Mouse (Mus musculus) left cerebral cortex, postnatal 4 days (tissue): ENCODE results near the gene Rtkn. TPM values are rescaled to one million over a fixed set of nuclear protein-coding genes. Genes with fewer than 3 reads are reported as not detected.
A peak's percentile ranks its signal among the peaks of the same experiment; 100 is the strongest.

Experiments used
- DNase-seq: peaks from one replicate; pipeline ENCODE4 v3.0.0-alpha.2; 2022
- intact Hi-C: fragments of 180-260 bp; cut with DNase I; formaldehyde crosslinking; loops from one replicate; pipeline ENCODE4 v1.15.1; 2025
- total RNA-seq, 2 experiments: library from RNA; stranded (reverse); gene quantifications; 2 replicates each; pipeline ENCODE4 v1.2.3; 2021

The Rtkn gene
- 10 to 100 TPM; 12.3 to 15.2 TPM for total RNA-seq

GRCm38 (mm10) chr6:83134951-83135513 is at the start of gene Rtkn:
Rtkn (plus strand) TSS chr6:83135463.
- intact Hi-C loops, result no loop called here
- no peak for DNase-seq

DNA sequence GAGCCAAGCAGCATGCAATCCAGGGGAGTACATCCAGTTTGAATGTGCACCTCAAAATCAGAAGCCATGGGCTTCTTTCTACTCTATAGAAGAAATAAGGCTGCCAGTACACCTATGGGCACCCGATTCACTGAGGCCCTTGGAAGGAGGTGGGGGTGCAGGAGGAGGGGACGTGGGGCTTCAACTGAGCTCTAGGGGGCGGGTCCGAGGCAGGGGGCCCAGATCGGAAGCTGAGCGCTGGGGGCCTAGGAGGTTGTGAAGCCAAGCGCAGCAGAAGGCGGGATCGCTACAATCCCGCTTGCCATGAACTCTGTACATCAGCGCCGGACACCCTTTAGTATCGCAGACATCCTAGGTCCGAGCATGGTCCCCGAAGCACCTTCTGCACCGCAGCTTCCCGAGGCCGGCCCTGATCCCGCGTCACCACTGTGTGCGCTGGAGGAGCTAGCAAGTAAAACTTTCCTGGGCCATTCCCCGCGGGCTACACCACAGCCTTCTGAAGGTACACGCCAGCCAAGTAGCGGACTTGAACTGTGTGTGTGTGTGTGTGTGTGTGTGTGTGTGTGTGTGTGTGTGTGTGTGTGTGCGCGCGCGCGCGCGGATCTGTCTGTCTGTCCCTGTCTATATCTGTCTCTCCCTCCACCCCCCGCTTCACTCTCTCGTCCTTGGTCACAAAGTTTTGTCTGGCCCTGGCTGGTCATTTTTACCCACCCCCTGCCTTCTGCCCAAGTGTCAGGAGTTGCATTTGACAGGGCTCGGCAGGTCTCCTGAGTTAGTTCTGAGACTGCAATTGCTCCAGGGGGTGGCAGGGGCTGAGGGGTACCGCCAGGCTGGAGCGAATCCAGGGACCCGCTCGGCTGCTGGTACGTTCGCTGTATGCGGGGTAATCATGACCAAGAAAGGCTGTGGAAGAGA is 48.9 kb upstream of the Rtkn start, which contains the start of gene Lbx2:
Gene Lbx2, plus strand, starts transcription at position 247 of the 915 bp plus-strand sequence.
- DNase-seq, result no peak
- intact Hi-C loops, result no loop called here

DNA sequence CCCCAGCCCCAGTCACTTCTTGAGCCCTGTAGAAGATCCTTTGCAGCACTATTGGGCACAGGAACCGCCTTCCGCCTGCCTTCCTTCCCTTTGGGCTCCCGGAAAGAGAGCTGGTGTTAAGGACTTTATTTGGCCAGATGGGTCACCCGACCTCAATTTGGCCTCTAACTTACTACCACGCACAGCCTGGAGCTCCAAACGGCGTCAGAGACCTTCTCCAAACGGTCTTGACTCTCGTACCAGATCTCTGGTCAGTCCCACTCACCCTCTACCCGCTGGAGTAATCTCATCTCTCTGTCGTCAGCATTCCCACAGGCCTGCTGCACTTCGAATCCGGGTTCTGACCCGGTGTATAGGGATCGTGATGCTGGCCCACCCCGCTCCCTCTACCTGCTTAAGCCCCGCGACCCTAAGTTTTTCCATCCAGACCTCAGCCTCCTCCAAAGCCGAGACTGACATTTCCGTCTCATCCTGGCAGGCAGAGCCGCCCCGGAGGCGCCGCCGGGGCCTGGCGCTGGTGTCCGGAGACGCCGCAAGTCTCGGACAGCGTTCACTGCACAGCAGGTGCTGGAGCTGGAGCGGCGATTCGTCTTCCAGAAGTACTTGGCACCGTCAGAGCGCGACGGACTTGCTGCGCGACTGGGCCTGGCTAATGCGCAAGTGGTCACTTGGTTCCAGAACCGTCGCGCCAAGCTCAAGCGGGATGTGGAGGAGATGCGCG is 47.9 kb upstream of the Rtkn start:
- intact Hi-C loops, result no loop called here
- no peak for DNase-seq

- intact Hi-C loops, result no loop called here
- DNase-seq, result no peak
These were observed 47.4 kb upstream of the Rtkn start for GRCm38 (mm10) chr6:83087926-83088260.

- DNase-seq, result no peak
- intact Hi-C loops, result no loop called here
These were observed 42.7 kb upstream of the Rtkn start for GRCm38 (mm10) chr6:83092416-83093127.

- intact Hi-C loops, result no loop called here
These were observed 39.3 kb upstream of the Rtkn start for GRCm38 (mm10) chr6:83095968-83096367.

DNA sequence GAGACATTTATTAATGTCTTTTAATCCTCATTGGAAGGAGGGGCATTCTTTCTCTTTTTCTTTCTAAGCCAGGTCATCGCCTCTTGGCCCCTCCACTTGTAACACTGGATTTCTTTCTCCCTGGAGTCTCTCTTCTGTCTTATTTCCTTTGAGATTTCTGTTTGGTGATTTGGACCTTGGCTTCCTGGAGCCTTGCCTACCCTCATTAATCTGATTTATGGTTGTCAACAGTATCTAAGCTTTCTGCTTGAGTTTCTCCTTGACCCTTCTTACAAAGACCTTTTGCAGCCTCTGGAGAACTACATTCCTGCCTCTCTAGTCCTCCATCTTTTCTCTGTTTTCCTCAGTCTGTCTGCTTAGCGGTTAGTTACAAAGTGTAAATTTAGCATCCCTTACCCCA is 36.9 kb upstream of the Rtkn start:
- DNase-seq, result no peak
- intact Hi-C loops, result no loop called here

More at GRCm38 (mm10) chr6:83095968-83096367, 39.3 kb upstream of the Rtkn start:
- no peak for DNase-seq

DNA sequence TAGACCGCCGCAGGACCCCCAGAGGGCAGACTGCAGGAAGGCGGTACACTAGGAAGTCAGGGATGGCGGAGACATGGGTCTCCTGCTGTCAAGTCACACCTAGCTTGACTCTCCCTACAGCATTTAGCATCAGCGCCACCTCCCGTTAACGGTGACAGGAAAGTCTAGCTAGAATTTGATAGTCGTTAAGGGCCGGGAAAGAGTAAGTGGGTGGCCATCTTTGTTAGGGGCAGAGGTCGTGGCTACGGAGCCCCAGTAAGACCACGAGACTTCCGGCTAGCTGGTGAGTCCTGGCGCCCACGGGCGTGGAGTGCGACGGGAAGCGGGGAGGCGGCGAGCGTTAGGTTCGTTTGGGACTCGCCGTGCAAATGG is 34.0 kb upstream of the Rtkn start, which contains the start of the genes Ccdc142 and Gm42688:
Gene Ccdc142, plus strand, starts transcription at position 286 of the 372 bp plus-strand sequence.
Gene Gm42688, plus strand, starts transcription at position 302 of the 372 bp plus-strand sequence.
- DNase-seq, result peak; percentile 88
- intact Hi-C loops, result loop anchor here (5.0 kb wide), 1 partner anchor 104 kb away; no protein-coding TSS in a partner anchor

GRCm38 (mm10) chr6:83101688-83102556 is 33.3 kb upstream of the Rtkn start:
- intact Hi-C loops, result loop anchor here (5.0 kb wide), 1 partner anchor 105 kb away; no protein-coding TSS in a partner anchor
- peak; percentile 58 for DNase-seq

GRCm38 (mm10) chr6:83103130-83103650 is 32.1 kb upstream of the Rtkn start:
- intact Hi-C loops, result loop anchor here (5.0 kb wide), 1 partner anchor 106 kb away; no protein-coding TSS in a partner anchor
- DNase-seq, result no peak

GRCm38 (mm10) chr6:83104158-83104557 is 31.1 kb upstream of the Rtkn start:
- intact Hi-C loops, result loop anchor here (5.0 kb wide), 1 partner anchor 107 kb away; no protein-coding TSS in a partner anchor
- no peak for DNase-seq

DNA sequence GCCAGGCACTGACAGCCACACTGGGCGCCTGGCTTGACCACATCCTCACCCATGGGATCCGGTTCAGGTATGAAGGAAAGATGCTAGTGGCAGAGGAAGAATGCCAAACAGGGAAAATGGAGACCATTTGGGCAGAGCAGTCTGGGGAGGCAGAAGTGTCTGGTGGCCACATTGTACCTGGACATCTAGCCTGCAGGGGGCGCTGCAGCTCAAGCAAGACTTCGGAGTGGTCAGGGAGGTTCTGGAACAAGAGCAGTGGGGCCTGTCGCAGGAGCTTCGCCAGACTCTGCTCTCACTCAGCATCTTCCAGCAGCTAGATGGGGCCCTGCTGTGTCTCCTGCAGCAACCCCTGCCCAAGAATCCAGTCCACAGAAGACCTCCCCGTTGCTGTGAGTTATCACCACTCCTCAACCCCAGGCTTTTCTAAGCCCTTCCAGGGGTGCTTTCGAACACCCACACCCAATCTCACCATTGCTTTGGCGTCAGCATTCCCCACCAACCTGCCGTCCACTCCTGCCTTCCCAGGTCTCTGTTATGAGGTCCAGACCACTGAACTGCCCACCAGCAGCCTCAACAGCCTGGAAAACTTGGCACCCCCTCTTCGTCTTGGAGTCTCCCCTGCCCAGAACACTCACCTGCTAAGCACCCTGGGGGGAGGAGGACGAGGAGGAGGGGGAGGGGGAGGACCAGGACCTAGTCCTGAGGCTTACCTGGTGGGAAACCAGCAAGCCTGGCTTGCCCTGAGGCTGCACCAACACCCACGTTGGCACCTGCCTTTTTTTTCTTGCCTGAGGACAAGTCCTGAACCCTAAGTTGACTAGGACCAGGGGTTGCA is 27.5 kb upstream of the Rtkn start:
- intact Hi-C loops, result no loop called here
- peak; percentile 87 for DNase-seq

GRCm38 (mm10) chr6:83108762-83109668 is 26.2 kb upstream of the Rtkn start, which contains the start of gene Mrpl53:
Mrpl53 (plus strand) TSS chr6:83109040.
- intact Hi-C loops, result no loop called here
- peak; percentile 85 for DNase-seq

DNA sequence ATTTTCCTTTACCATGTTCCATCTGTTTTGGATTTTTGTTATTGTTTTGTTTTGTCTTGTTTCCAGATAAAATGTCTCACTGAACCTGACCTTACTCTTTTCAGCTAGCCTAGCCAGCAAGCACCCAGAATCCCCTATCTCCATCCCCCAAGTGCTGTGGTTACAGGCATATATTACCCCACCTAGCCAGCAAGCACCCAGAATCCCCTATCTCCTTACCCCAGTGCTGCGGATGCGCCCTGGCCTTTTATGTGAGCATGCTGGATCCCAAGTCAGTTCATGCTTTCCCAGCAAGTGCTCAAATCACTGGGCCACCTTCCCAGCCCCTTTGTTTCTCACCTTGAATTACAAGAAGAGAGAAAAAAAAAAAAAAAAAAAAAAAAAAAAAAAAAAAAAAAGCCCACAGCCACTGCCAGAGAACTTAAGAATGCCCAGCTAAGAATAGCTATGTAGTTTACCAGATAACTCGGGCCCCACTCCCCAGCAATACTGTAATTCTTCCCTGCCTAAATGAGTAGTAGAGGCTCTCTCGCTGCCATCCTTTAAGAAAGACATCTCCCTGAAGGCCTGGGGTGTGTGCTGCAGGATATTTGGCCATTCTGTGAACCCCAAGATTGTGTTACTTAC is 23.6 kb upstream of the Rtkn start:
- intact Hi-C loops, result no loop called here
- DNase-seq, result no peak

DNA sequence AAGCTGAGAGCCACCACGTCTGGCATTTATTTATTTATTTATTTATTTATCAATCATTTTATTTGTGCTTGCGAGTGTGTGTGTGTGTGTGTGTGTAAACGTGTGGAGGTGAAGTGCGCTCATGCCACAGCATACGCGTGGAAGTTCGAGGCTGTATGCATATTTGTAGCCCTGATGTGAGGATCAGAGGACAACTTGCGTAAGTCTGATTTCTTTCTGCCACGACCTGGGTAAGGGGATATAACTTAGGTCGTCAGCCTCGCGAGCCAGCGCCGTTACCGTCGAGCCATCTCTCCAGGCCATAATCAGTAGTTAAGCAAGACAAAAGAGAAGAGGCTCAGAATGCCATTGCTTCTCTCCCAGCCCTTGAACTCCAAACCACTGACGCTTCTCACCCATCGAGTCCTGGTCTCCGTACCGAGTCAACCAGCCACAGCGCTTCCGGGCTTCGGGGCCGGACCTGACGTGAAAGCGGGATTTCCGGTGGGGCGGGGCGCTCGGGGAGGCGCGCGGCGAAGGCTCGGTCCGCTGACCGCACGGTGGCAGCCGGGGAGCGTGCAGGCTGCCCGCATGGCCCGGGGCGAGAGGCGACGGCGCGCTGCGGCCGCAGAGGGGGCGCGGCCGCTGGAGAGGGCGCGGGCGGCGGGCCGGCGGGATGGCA is 20.1 kb upstream of the Rtkn start, which contains the start of gene Mogs:
Gene Mogs, plus strand, starts transcription at position 486 of the 661 bp plus-strand sequence.
- DNase-seq, result peak; percentile 94
- intact Hi-C loops, result loop anchor here (5.0 kb wide), 1 partner anchor 42 kb away; the partner anchor contains the start of genes 1700003E16Rik and Wdr54
